Mouse (Mus musculus) myocyte (in vitro differentiated cells): Measurements from ENCODE around the gene Peli1. TPM values are rescaled to one million over a fixed set of nuclear protein-coding genes. Genes with fewer than 3 reads are reported as not detected.

Experiments used
- H3K27me3 ChIP-seq: one replicate; pipeline ENCODE4 v1.6.1; 2011; ENCODE audit not compliant: control insufficient read depth, insufficient read depth, insufficient read length
- H3K36me3 ChIP-seq: one replicate; pipeline ENCODE4 v1.6.1; 2011; ENCODE audit not compliant: control insufficient read depth, insufficient read depth
- H3K4me2 ChIP-seq: one replicate; pipeline ENCODE4 v1.6.1; 2011; ENCODE audit warnings: low read depth, control low read depth
- H3K4me3 ChIP-seq: one replicate; pipeline ENCODE4 v1.5.1; 2011; ENCODE audit warnings: mild to moderate bottlenecking, control low read depth, moderate library complexity
- H3K79me2 ChIP-seq: one replicate; pipeline ENCODE4 v1.6.1; 2011; ENCODE audit not compliant: control insufficient read depth, insufficient read depth
- H3ac ChIP-seq: one replicate; pipeline ENCODE4 v1.6.1; 2011; ENCODE audit not compliant: control insufficient read depth, insufficient read length
- CEBPB ChIP-seq: IDR thresholded peaks from 2 replicates; pipeline ENCODE4 v1.6.1; 2011; ENCODE audit warnings: mild to moderate bottlenecking, moderate library complexity; ENCODE audit not compliant: poor library complexity, insufficient read depth, severe bottlenecking
- E2F4 ChIP-seq: IDR thresholded peaks from one replicate; pipeline ENCODE4 v1.6.1; 2011; ENCODE audit warnings: mild to moderate bottlenecking, control low read depth, moderate library complexity; ENCODE audit not compliant: insufficient read depth
- MAX ChIP-seq: IDR thresholded peaks from one replicate; pipeline ENCODE4 v1.6.1; 2011; ENCODE audit warnings: low read depth, mild to moderate bottlenecking, control low read depth
- MYOD1 ChIP-seq, 3 experiments: IDR thresholded peaks; one replicate each; pipeline ENCODE4 v1.6.1; 2011; ENCODE audit warnings: control low read depth in 2 of 3, low read depth in 2 of 3, mild to moderate bottlenecking in 2 of 3, moderate library complexity in 1 of 3; ENCODE audit not compliant: insufficient read length in 2 of 3, control insufficient read depth in 1 of 3
- MYOG ChIP-seq, 3 experiments: IDR thresholded peaks; one replicate each; pipeline ENCODE4 v1.6.1; 2011; ENCODE audit warnings: control low read depth in 2 of 3, low read depth in 2 of 3, mild to moderate bottlenecking in 2 of 3; ENCODE audit not compliant: insufficient read length in 2 of 3, control insufficient read depth in 1 of 3, insufficient read depth in 1 of 3
- POLR2A ChIP-seq: IDR thresholded peaks from one replicate; pipeline ENCODE4 v1.6.1; 2011; ENCODE audit warnings: low read depth, mild to moderate bottlenecking, control low read depth, moderate library complexity; ENCODE audit not compliant: insufficient read length
- POLR2AphosphoS2 ChIP-seq: IDR thresholded peaks from one replicate; pipeline ENCODE4 v1.6.1; 2011; ENCODE audit warnings: low read depth, control low read depth; ENCODE audit not compliant: insufficient read length
- REST ChIP-seq: IDR thresholded peaks from one replicate; pipeline ENCODE4 v1.6.1; 2011; ENCODE audit warnings: mild to moderate bottlenecking, control low read depth, moderate library complexity; ENCODE audit not compliant: insufficient read depth, insufficient read length
- SRF ChIP-seq: IDR thresholded peaks from one replicate; pipeline ENCODE4 v1.6.1; 2011; ENCODE audit warnings: low read depth; ENCODE audit not compliant: control insufficient read depth, insufficient read length
- TCF12 ChIP-seq: IDR thresholded peaks from one replicate; pipeline ENCODE4 v1.6.1; 2011; ENCODE audit warnings: mild to moderate bottlenecking, control low read depth; ENCODE audit not compliant: poor library complexity, insufficient read depth, severe bottlenecking
- TCF3 ChIP-seq: IDR thresholded peaks from one replicate; pipeline ENCODE4 v1.6.1; 2011; ENCODE audit warnings: low read depth, control low read depth; ENCODE audit not compliant: insufficient read length
- USF1 ChIP-seq: IDR thresholded peaks from one replicate; pipeline ENCODE4 v1.6.1; 2011; ENCODE audit warnings: low read depth, mild to moderate bottlenecking, control low read depth, moderate library complexity
- polyA plus RNA-seq: library from polyadenylated mRNA; unstranded; fragments of >200 nt; fragmentation: generic; extraction: Trizol; gene quantifications from one replicate; pipeline ENCODE4 v1.2.1, GENCODE M21; 2012; ENCODE audit warnings: missing spikeins

Gene Peli1
- 3.3 TPM for polyA plus RNA-seq

- TF ChIP-seq SRF (peak; percentile 20), REST (peak; percentile 13), MYOD1 (IDR thresholded peaks at IDR 0.05; ENCODE audit: control insufficient read depth in 1 of 3, insufficient read length in 2 of 3, low read depth in 2 of 3) (peak in 1 of 3 experiments; percentile 15), CEBPB (no peak), POLR2A (peak; percentile 100), MYOG (IDR thresholded peaks at IDR 0.05; ENCODE audit: control insufficient read depth in 1 of 3, insufficient read depth in 1 of 3, insufficient read length in 2 of 3, low read depth in 2 of 3) (peak in 2 of 3 experiments; percentile 5 to 29), POLR2AphosphoS2 (peak; percentile 97), USF1 (no peak), TCF3 (peak; percentile 29), TCF12 (no peak), MAX (no peak)
- Histone ChIP-seq H3K36me3 (no peaks in the 10 kb centered on the region), H3K79me2 (peaks cover 33% of the 10 kb centered on the region), H3K4me3 (peak within 1 kb of the TSS; percentile 34), H3K27me3 (no peaks in the 10 kb centered on the region), H3K4me2 (peak within 1 kb of the TSS; percentile 98), H3ac (peak within 1 kb of the TSS; percentile 25)
Measured at GRCm38 (mm10) chr11:21091067-21091427, at the start of gene Peli1. TSS of gene Peli1 (plus strand) at chr11:21091291.

- TF ChIP-seq USF1, result no peak
- TF ChIP-seq MYOD1 (IDR thresholded peaks at IDR 0.05; ENCODE audit: control insufficient read depth in 1 of 3, insufficient read length in 2 of 3, low read depth in 2 of 3), result no peak
- TF ChIP-seq CEBPB, result no peak
- no peak for TF ChIP-seq E2F4
- TF ChIP-seq POLR2A, result no peak
- TF ChIP-seq POLR2AphosphoS2, result no peak
- no peak overlapping the region for H3ac ChIP-seq
- H3K27me3 ChIP-seq, result no peaks in the 10 kb centered on the region
- no peak overlapping the region for H3K4me3 ChIP-seq
- no peak overlapping the region for H3K4me2 ChIP-seq
- no peaks in the 10 kb centered on the region for H3K36me3 ChIP-seq
- H3K79me2 ChIP-seq, result no peaks in the 10 kb centered on the region
Measured at GRCm38 (mm10) chr11:21042590-21042989, 48.5 kb upstream of the Peli1 start.

DNA sequence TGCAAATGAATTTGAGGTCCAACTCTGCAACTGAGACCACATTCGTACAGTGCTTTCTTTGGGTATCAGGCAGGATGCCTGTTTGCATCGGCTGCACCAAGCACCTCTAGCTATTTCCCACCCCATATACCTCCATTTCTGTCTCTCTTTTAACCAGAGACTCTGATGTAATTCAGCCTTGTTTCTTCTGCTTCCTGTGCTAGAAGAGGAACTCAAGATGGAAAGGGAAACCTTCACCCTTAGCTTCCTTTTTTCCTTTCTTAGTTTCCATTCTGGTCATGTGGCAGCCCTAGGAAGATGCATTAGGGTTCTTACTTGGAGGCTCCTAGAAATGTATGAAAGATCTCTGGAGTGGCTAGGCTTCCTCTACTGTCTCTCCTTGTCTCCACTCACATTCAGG is 44.9 kb upstream of the Peli1 start:
- Histone ChIP-seq H3K4me2 (no peak overlapping the region), H3K27me3 (no peaks in the 10 kb centered on the region), H3K36me3 (no peaks in the 10 kb centered on the region), H3K79me2 (no peaks in the 10 kb centered on the region), H3K4me3 (no peak overlapping the region), H3ac (no peak overlapping the region)
- TF ChIP-seq MYOD1 (IDR thresholded peaks at IDR 0.05; ENCODE audit: control insufficient read depth in 1 of 3, insufficient read length in 2 of 3, low read depth in 2 of 3) (no peak), CEBPB (no peak), POLR2A (no peak)

DNA sequence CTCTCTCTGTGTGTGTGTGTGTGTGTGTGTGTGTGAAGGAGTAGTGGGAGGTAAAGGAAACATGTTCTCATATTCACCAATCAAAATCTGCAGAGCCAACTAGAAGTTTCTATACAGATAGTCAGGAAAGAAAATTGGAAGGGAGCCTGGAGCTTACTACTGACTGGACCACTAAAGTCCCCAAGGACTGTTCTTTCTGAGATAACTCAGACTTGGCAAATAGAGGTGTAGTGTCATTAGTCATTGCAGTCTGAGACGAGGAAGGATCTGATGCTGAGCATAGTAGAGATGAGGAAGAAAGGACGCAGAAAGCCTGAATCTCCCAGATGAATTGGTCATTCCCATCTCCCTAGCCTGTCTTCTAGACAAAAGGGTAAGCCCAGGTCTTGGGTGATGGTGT is 43.2 kb upstream of the Peli1 start:
- H3K4me3 ChIP-seq, result no peak overlapping the region
- H3K4me2 ChIP-seq, result no peak overlapping the region
- H3ac ChIP-seq, result no peak overlapping the region
- H3K79me2 ChIP-seq, result no peaks in the 10 kb centered on the region
- H3K36me3 ChIP-seq, result no peaks in the 10 kb centered on the region
- H3K27me3 ChIP-seq, result no peaks in the 10 kb centered on the region
- TF ChIP-seq E2F4, result no peak
- no peak for TF ChIP-seq SRF
- no peak for TF ChIP-seq CEBPB
- no peak for TF ChIP-seq MYOD1 (IDR thresholded peaks at IDR 0.05; ENCODE audit: control insufficient read depth in 1 of 3, insufficient read length in 2 of 3, low read depth in 2 of 3)
- no peak for TF ChIP-seq REST
- TF ChIP-seq USF1, result no peak
- no peak for TF ChIP-seq POLR2A
- no peak for TF ChIP-seq MAX
- no peak for TF ChIP-seq TCF12
- TF ChIP-seq POLR2AphosphoS2, result no peak
- no peak for TF ChIP-seq TCF3

- TF ChIP-seq E2F4 (no peak), REST (no peak), MYOG (IDR thresholded peaks at IDR 0.05; ENCODE audit: control insufficient read depth in 1 of 3, insufficient read depth in 1 of 3, insufficient read length in 2 of 3, low read depth in 2 of 3) (no peak), SRF (no peak), MYOD1 (IDR thresholded peaks at IDR 0.05; ENCODE audit: control insufficient read depth in 1 of 3, insufficient read length in 2 of 3, low read depth in 2 of 3) (no peak), USF1 (no peak), TCF3 (no peak), CEBPB (no peak), POLR2A (no peak), POLR2AphosphoS2 (no peak), MAX (no peak), TCF12 (no peak)
- Histone ChIP-seq H3K4me2 (no peak overlapping the region), H3K36me3 (no peaks in the 10 kb centered on the region), H3K27me3 (no peaks in the 10 kb centered on the region), H3ac (no peak overlapping the region), H3K4me3 (no peak overlapping the region), H3K79me2 (no peaks in the 10 kb centered on the region)
Measured at GRCm38 (mm10) chr11:21051716-21052115, 39.4 kb upstream of the Peli1 start.
